Mouse (Mus musculus): ENCODE results near the gene Rusc1. TPM values are rescaled to one million over a fixed set of nuclear protein-coding genes. Genes with fewer than 3 reads are reported as not detected.
"Not testable (repeated sequence)": the region's sequence is repeated elsewhere in the genome, so short reads cannot be mapped to it uniquely, and the experiment has no call there.

Gene Rusc1
- polyA plus RNA-seq, 1 experiment: 28.2 TPM

DNA sequence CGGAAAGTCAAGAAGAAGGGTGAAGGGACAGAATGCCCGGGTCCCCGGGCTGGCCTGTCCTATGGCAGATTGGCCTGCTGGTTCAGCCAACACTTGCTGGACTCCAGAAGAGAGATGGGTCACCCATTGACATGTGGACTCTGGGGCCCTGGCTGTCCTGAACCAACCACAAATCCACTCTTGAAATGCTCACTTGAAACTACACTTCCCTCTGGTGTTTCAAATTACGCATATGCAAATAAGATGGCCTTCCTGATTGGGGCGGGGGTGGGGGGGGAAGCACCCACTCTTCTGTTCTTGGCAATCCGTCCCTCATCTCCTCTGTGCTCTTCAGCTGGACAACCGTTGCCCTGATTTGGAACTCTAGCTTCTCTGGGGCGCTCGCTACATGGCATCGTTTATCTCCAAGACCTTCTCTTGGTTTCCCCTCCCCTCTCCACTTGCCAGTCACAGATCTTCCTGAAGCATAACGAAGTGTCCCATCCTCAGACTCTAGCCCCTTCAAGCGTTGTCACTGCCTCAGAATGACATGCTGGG is 8.4 kb downstream of the Rusc1 start:
- H3K27ac ChIP-seq (ENCODE audit: insufficient read depth, low read depth, low read length): no peak overlapping the region
- TF ChIP-seq POLR2A (IDR thresholded peaks at IDR 0.05; ENCODE audit: borderline replicate concordance, low read depth, low read length): no peak
- TF ChIP-seq CTCF (IDR thresholded peaks at IDR 0.05; ENCODE audit: low read depth, low read length): no peak
- peaks cover 14% of the 10 kb centered on the region for H3K4me1 ChIP-seq (ENCODE audit: control insufficient read depth, insufficient read depth, low read length)
- no peak overlapping the region for H3K4me3 ChIP-seq (ENCODE audit: insufficient read depth, low read length)

DNA sequence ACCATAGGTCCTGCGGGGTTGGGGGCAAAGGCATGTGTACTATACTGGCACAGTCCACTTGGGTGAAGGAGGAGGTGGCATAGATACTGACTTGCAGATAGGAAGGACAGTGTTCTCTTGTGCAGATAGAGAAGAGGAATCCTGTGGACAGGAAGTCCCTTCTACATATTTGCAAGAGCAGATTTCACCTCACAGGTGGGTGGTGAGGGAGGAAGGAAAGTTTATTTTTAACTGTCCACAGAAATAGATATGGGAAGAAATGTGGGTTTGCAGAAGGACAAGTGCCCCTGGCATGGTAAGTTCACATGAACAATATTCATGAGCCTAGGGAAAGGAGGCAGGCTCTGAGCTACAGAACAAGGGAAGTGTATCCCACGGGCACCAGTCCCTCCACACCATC is 9.0 kb downstream of the Rusc1 start:
- TF ChIP-seq CTCF (IDR thresholded peaks at IDR 0.05; ENCODE audit: low read depth, low read length) (no peak), POLR2A (IDR thresholded peaks at IDR 0.05; ENCODE audit: borderline replicate concordance, low read depth, low read length) (no peak)
- Histone ChIP-seq H3K27ac (ENCODE audit: insufficient read depth, low read depth, low read length) (no peak overlapping the region), H3K4me1 (ENCODE audit: control insufficient read depth, insufficient read depth, low read length) (peaks cover 11% of the 10 kb centered on the region), H3K4me3 (ENCODE audit: insufficient read depth, low read length) (no peak overlapping the region)

DNA sequence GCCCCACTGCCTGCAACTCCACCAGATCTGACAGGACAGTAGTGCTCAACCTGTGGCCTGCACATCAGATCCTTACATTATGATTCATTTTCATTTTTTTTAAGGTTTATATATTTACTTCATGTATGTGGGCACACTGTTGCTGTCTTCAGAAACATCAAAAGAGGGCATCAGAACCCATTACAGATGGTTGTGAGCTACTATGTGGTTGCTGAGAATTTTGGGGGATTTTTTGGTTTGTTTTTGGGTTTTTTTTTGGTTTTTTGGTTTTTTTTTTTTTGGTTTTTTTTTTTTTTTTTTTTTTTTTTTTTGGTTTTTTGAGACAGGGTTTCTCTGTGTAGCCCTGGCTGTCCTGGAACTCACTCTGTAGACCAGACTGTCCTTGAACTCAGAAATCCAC is 10.8 kb downstream of the Rusc1 start:
- H3K4me1 ChIP-seq (ENCODE audit: control insufficient read depth, insufficient read depth, low read length); H3K4me3 ChIP-seq (ENCODE audit: insufficient read depth, low read length); H3K27ac ChIP-seq (ENCODE audit: insufficient read depth, low read depth, low read length): not testable (repeated sequence)

DNA sequence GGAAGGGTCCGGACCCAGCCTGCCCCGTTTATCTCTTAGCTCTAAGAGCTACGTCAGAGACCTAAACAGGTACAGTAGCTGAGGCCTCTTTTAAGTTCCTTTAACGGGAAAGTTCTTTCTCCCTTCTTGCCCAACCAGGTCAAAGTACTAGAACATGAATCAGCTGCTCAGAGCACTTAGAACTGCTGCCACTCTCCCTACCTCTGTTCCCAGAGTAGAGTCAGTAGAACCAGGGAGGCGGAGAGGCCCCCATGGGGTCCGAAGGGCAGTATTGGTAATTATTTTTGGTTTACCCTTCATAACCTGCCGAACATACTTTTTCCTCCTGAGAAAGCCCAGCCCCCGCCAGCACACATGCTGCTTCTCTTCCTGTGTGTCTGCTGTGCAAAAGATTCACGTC is 15.7 kb downstream of the Rusc1 start:
- H3K4me1 ChIP-seq (ENCODE audit: control insufficient read depth, insufficient read depth, low read length): no peaks in the 10 kb centered on the region
- no peak overlapping the region for H3K4me3 ChIP-seq (ENCODE audit: insufficient read depth, low read length)
- no peak for TF ChIP-seq CTCF (IDR thresholded peaks at IDR 0.05; ENCODE audit: low read depth, low read length)
- no peak for TF ChIP-seq POLR2A (IDR thresholded peaks at IDR 0.05; ENCODE audit: borderline replicate concordance, low read depth, low read length)
- H3K27ac ChIP-seq (ENCODE audit: insufficient read depth, low read depth, low read length): no peak overlapping the region

DNA sequence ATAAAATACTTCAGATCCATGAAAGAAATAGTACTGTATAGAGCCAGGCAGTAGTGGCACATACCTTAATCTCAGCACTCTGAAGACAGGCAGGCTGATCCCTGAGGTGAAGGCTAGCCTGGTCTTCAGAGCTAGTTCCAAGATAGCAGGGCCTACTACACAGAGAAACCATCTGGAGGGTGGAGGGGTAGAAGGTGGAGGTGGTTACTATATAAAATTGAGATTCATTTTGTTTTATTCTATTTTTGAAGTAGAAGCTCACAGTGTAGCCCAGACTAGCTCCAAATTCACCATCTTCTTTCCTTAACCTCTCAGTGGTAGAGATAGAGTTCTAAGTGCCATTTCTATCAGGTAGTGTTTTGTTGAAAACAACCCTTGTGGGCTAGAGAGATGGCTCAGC is 25.8 kb downstream of the Rusc1 start:
- Histone ChIP-seq H3K27ac (ENCODE audit: insufficient read depth, low read depth, low read length) (no peak overlapping the region), H3K4me1 (ENCODE audit: control insufficient read depth, insufficient read depth, low read length) (no peaks in the 10 kb centered on the region), H3K4me3 (ENCODE audit: insufficient read depth, low read length) (no peak overlapping the region)
- TF ChIP-seq POLR2A (IDR thresholded peaks at IDR 0.05; ENCODE audit: borderline replicate concordance, low read depth, low read length): no peak
- no peak for TF ChIP-seq CTCF (IDR thresholded peaks at IDR 0.05; ENCODE audit: low read depth, low read length)

DNA sequence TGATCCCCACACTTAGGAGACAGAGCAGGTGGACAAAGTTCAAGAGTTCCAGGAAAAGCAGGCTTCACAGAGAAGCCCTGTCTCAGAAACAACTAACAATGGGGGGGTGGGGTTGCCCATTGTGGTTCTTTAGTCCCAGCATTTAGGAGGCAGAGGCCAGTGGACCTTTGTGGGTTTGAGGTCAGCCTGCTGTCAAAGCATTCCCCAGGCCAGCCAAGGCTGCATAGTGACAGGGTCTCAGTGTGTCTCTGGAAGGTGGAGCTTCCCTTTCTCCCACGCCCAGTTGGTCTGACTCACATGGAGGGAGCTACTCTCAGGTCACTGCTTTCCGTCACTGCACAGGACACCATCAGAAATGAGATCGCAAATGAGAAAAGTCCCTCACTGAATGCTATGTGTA is 31.4 kb downstream of the Rusc1 start:
- H3K27ac ChIP-seq (ENCODE audit: insufficient read depth, low read depth, low read length): no peak overlapping the region
- no peaks in the 10 kb centered on the region for H3K4me1 ChIP-seq (ENCODE audit: control insufficient read depth, insufficient read depth, low read length)
- H3K4me3 ChIP-seq (ENCODE audit: insufficient read depth, low read length): no peak overlapping the region
- TF ChIP-seq POLR2A (IDR thresholded peaks at IDR 0.05; ENCODE audit: borderline replicate concordance, low read depth, low read length) (no peak), CTCF (IDR thresholded peaks at IDR 0.05; ENCODE audit: low read depth, low read length) (no peak)

DNA sequence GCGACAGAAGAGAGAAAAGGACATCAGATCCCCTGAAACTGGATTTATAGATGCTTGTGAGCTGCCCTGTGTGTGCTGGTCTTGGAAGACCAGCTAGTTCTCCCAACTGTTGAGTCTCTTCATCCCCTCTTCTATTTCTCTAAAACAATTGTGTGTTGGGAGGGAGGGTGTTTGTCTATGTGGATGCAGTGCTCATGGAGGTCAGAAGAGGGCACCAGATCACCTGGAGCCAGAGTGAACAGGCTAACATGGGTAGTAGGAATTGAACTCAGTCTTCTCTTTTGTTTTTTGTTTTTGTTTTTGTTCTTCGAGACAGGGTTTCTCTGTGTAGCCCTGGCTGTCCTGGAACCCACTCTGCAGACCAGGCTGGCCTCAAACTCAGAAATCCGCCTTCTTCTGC is 34.3 kb downstream of the Rusc1 start:
- Histone ChIP-seq H3K4me1 (ENCODE audit: control insufficient read depth, insufficient read depth, low read length) (no peaks in the 10 kb centered on the region), H3K27ac (ENCODE audit: insufficient read depth, low read depth, low read length) (no peak overlapping the region), H3K4me3 (ENCODE audit: insufficient read depth, low read length) (no peak overlapping the region)
- TF ChIP-seq CTCF (IDR thresholded peaks at IDR 0.05; ENCODE audit: low read depth, low read length) (0 out of 2 replicates have a peak, but pooled peaks have one; percentile 22), POLR2A (IDR thresholded peaks at IDR 0.05; ENCODE audit: borderline replicate concordance, low read depth, low read length) (no peak)

DNA sequence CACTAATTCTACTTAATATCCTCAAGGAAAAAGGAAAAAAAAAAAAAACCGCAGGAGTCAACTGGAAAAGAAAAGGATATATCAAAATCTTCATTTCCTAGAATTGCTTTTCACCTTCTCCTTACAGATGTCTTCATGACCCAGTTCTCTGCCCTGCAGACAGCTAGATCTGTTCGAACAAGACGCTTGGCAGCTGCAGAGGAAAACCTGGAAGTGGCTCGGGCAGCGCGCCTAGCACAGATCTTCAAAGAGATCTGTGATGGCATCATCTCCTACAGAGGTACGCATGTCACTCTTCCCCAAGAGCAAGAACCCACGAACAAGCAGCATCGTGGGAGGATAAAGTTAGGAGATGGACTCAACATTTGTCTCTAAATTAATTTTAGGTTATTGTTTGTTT is 34.8 kb downstream of the Rusc1 start:
- H3K4me1 ChIP-seq (ENCODE audit: control insufficient read depth, insufficient read depth, low read length): no peaks in the 10 kb centered on the region
- H3K4me3 ChIP-seq (ENCODE audit: insufficient read depth, low read length): no peak overlapping the region
- no peak overlapping the region for H3K27ac ChIP-seq (ENCODE audit: insufficient read depth, low read depth, low read length)
- no peak for TF ChIP-seq POLR2A (IDR thresholded peaks at IDR 0.05; ENCODE audit: borderline replicate concordance, low read depth, low read length)
- no peak for TF ChIP-seq CTCF (IDR thresholded peaks at IDR 0.05; ENCODE audit: low read depth, low read length)

DNA sequence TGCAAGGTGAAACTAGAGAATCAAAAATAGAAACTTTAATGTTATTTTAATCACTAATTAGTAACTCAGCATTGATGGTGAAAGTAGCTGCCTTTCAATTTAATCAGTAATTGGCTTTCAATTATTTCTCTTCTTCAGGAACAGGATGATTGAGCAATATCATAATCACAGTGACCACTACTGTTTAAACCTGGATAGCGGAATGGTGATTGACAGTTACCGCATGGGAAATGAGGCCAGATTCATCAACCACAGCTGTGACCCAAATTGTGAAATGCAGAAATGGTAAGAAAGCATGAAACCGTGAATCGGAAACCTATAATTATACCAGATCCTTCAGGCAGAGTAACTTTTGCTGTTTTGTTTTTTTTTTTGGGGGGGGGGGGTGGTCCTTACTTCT is 49.8 kb downstream of the Rusc1 start:
- Histone ChIP-seq H3K27ac (ENCODE audit: insufficient read depth, low read depth, low read length) (no peak overlapping the region), H3K4me3 (ENCODE audit: insufficient read depth, low read length) (no peak overlapping the region), H3K4me1 (ENCODE audit: control insufficient read depth, insufficient read depth, low read length) (no peaks in the 10 kb centered on the region)
- TF ChIP-seq POLR2A (IDR thresholded peaks at IDR 0.05; ENCODE audit: borderline replicate concordance, low read depth, low read length) (no peak), CTCF (IDR thresholded peaks at IDR 0.05; ENCODE audit: low read depth, low read length) (no peak)

Other genes starting within 250 kb of the Rusc1 start
- gene Msto1, start 179.3 kb downstream of the Rusc1 start, polyA plus RNA-seq (2012; ENCODE audit: insufficient read depth, insufficient read length, missing spikeins): 10.1 and 11.8 TPM in 2 replicates
- 21.6 and 23.1 TPM in 2 replicates for gene Ash1l, start 142.7 kb downstream of the Rusc1 start, polyA plus RNA-seq (2012; ENCODE audit: insufficient read depth, insufficient read length, missing spikeins)
- 62.1 and 64.9 TPM in 2 replicates for gene Dap3, start 142.1 kb downstream of the Rusc1 start, polyA plus RNA-seq (2012; ENCODE audit: insufficient read depth, insufficient read length, missing spikeins)
- gene Gm43738, start 7.8 kb upstream of the Rusc1 start, polyA plus RNA-seq (2012; ENCODE audit: insufficient read depth, insufficient read length, missing spikeins): not detected in 2 replicates
- gene Fdps, start 8.6 kb upstream of the Rusc1 start, polyA plus RNA-seq (2012; ENCODE audit: insufficient read depth, insufficient read length, missing spikeins): 37.5 and 42.2 TPM in 2 replicates
- gene Pklr, start 42.8 kb upstream of the Rusc1 start, polyA plus RNA-seq (2012; ENCODE audit: insufficient read depth, insufficient read length, missing spikeins): not detected in 2 replicates
- 0.47 TPM in 1 of 2 replicates, not detected in the other for gene Hcn3, start 66.9 kb upstream of the Rusc1 start, polyA plus RNA-seq (2012; ENCODE audit: insufficient read depth, insufficient read length, missing spikeins)
- gene Clk2, start 71.5 kb upstream of the Rusc1 start, polyA plus RNA-seq (2012; ENCODE audit: insufficient read depth, insufficient read length, missing spikeins): 52.5 and 61.4 TPM in 2 replicates
- gene Scamp3, start 84.2 kb upstream of the Rusc1 start, polyA plus RNA-seq (2012; ENCODE audit: insufficient read depth, insufficient read length, missing spikeins): 76.5 and 77.9 TPM in 2 replicates
- 17.4 TPM in 2 replicates for gene Fam189b, start 89.8 kb upstream of the Rusc1 start, polyA plus RNA-seq (2012; ENCODE audit: insufficient read depth, insufficient read length, missing spikeins)
- 130 and 141 TPM in 2 replicates for gene Gba, start 109.6 kb upstream of the Rusc1 start, polyA plus RNA-seq (2012; ENCODE audit: insufficient read depth, insufficient read length, missing spikeins)
- 1.1 TPM in 1 of 2 replicates, not detected in the other for gene Thbs3, start 121.9 kb upstream of the Rusc1 start, polyA plus RNA-seq (2012; ENCODE audit: insufficient read depth, insufficient read length, missing spikeins)
- 66.1 and 66.8 TPM in 2 replicates for gene Mtx1, start 133.8 kb upstream of the Rusc1 start, polyA plus RNA-seq (2012; ENCODE audit: insufficient read depth, insufficient read length, missing spikeins)
- 0.47 TPM in 1 of 2 replicates, not detected in the other for gene Muc1, start 135.7 kb upstream of the Rusc1 start, polyA plus RNA-seq (2012; ENCODE audit: insufficient read depth, insufficient read length, missing spikeins)
- gene Krtcap2, start 152.7 kb upstream of the Rusc1 start, polyA plus RNA-seq (2012; ENCODE audit: insufficient read depth, insufficient read length, missing spikeins): 94.1 and 97.0 TPM in 2 replicates
- gene Trim46, start 153.0 kb upstream of the Rusc1 start, polyA plus RNA-seq (2012; ENCODE audit: insufficient read depth, insufficient read length, missing spikeins): 0.34 and 0.84 TPM in 2 replicates
- 62.0 and 66.3 TPM in 2 replicates for gene Dpm3, start 166.0 kb upstream of the Rusc1 start, polyA plus RNA-seq (2012; ENCODE audit: insufficient read depth, insufficient read length, missing spikeins)
- 42.7 and 55.2 TPM in 2 replicates for gene Slc50a1, start 177.3 kb upstream of the Rusc1 start, polyA plus RNA-seq (2012; ENCODE audit: insufficient read depth, insufficient read length, missing spikeins)
- 0.96 TPM in 1 of 2 replicates, not detected in the other for gene Efna1, start 187.8 kb upstream of the Rusc1 start, polyA plus RNA-seq (2012; ENCODE audit: insufficient read depth, insufficient read length, missing spikeins)
- not detected in 2 replicates for gene Efna3, start 229.7 kb upstream of the Rusc1 start, polyA plus RNA-seq (2012; ENCODE audit: insufficient read depth, insufficient read length, missing spikeins)
- gene Efna4, start 244.7 kb upstream of the Rusc1 start, polyA plus RNA-seq (2012; ENCODE audit: insufficient read depth, insufficient read length, missing spikeins): not detected in 2 replicates

Data from bone marrow macrophage, adult 2 months (primary cell).